Mouse (Mus musculus) embryo, embryonic 9.5 days (tissue): ENCODE data around the gene Accsl.

ENCODE experiments used
- DNase-seq: peaks from one replicate; pipeline ENCODE4 v3.0.0-alpha.2; 2017; ENCODE audit errors: extremely low spot score

Accsl gene

DNA sequence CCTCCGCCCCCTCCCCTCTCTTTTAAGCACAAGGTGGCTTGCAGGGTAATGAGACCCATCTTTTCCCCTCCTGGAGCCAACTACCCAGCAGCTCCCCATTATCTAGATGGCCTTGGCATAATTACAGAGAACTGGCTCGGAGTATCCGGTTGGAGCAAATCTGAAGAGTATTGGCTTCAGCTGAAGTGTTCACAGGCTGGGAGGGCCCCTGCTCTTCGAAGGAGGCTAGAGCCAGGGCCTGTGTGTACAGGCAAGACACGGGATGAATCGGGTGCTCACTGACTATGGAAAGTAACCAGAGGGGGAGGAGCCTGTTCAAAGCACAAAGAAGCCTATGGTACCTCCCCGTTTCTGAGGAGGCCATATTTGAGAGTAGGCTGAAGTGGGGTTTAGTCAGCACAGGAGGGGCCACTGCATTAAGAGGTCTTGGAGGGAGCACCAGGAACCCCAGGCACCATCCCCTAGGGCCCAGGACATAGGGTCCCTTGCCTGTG is at the start of gene Accsl:
Gene Accsl (minus strand): TSS at position 51 of the 494 bp plus-strand sequence.
- no peak for DNase-seq

DNA sequence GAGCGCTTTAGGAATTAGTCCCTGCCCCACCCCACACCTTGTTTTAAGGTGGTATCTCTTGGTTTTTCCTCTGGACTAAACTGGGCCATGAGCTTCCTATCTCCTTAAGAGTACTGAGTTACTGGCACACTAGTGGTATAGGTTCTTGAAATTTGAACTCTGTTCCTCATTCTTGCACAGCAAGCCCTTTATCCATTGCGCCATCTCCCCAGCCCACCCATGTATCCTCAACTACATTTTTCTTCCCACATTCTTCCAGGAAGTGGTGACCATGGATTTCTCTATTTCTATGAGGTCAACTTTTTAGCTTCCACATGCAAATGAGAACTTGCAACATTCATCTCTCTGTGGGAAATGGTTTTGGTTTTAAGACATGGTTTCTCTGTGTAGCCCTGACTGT is 44.6 kb upstream of the Accsl start:
- no peak for DNase-seq

DNA sequence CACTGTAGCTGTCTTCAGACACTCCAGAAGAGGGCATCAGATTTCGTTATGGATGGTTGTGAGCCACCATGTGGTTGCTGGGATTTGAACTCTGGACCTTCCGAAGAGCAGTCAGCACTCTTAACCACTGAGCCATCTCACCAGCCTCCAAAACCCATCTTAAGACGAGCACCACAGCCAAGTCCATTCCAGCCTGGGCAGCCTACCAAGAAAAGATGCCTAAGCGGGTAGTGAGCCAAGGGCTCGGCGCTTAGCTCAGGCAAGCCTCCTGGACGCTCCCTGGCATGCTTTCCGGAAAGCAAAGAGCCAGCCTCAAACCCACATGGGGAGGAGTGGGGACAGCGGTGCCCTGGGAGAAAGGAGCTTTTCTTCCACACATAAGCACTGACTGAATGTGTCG is 43.0 kb upstream of the Accsl start:
- DNase-seq, result no peak

DNA sequence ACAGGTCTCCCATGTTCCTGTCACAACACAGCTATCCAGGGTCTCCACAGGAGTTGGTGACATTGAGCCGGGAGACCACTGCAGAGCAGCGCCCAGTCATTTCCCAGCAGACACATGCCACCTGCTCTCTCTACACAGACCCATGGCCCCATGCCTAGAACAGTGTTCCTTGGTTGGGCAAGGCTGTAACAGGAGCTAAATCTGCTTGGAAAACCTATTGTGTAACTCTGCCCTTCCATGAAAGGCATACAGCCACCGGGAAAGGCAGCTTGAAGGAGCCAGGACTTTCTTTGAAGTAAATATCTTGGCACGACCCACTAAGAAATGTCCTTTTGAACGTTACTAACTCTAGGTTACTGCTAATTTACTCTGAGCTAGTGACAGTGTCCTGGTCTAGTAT is 40.8 kb upstream of the Accsl start:
- no peak for DNase-seq

DNA sequence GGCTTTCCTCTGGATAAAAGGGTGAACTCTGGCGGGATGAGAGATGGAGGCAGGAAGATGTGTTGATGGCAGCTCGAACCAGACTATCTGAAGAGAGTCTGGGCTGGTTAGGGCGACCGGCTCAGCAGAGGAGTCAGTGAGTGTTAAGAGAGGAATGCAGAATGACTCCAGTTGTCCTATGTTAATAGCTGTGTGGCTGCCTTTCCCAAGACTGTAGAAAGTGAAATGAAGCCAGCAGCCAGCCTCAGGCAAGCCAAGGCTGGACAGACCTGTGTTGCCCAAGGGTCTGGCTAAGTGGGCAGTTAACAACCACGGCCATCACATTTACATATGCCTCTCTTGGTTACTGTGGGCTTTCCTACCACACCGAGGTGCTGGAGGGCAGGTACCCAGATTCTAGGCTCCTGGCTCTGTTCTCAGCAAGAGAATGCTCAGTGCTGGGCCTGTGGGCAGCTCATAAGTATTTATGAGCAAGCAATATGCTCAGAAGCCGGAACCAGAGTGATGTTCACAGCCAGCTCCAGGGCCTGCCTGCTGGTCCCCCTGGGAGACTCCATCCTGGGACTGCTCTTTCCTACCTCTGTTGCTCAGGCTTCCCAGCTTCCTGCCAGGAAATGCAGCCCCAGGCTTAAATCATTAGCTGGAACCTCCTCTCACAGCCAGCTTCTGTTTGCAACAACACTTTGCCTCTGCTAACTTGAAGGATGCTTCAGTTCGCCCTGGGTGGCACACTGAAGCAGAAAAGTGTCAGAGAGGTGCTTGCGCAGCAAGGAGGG is 38.8 kb upstream of the Accsl start:
- DNase-seq, result no peak

DNA sequence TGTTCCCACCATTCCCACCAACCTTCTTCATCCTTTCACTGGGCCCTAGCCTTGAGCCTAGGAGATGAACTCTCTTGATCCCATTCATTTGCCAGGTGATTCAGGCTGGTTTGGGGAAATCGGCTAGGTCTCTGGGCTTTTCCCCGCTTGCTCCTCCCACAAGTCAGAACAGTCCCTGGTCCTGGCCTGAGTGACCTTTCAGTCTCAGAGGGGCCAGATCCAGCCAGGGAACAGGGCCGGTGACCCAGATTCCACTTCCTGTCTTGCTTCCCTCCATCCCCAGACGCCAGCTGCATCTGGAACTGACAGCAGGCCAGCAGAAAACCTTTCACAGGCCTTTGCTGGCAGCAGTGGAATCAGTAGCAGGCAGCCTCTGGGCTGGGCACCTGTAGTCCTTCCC is 37.4 kb upstream of the Accsl start:
- no peak for DNase-seq

DNA sequence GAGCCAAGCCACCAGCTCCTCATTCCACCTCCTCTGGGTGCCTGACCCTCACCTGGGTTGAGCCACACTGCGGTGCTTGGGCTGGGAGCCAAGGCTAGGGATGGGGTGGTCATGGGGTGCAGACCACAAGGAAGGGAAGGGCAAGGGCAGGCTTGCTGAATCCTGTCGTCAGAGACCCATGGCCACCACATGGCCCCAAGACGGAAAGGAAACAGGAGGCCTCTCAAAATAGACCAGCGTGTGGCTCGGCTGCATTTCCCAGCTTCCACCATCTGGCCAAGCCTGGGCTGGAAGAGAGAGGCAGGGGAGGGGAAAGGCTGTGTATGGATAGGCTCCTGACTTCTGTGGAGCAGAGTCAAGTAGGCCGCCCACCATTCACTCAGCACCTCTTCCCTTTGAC is 34.5 kb upstream of the Accsl start:
- no peak for DNase-seq

DNA sequence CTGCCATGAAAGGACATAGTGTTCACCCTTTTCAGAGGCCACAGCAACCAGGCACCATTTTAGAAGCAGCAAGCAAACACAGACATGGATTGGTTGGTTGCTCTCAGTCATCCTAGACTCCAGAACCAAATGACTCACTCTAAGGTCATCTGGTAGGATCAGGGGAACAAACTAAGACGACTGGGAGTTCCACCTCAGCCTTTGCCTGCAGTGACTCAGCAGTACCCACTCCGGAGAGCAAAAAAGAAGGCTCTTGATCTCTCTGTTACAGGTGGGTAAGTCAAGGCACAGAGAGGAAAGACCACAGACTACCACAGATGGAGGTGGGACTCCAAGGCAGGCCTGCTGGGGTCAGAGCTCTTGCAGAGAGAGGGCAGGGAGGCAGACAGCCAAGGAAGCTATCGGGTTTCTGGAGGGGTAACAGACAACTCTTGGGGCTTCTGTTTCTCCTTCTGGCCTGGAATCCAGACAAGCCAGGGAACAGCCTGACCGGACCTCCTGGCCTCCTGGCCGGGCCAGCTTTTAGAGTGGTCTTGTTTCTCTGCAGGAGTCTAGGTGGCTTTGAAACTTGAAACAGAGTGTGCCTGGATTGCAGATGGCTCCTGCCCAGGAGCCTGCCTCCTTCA is 33.8 kb upstream of the Accsl start:
- DNase-seq, result no peak

DNA sequence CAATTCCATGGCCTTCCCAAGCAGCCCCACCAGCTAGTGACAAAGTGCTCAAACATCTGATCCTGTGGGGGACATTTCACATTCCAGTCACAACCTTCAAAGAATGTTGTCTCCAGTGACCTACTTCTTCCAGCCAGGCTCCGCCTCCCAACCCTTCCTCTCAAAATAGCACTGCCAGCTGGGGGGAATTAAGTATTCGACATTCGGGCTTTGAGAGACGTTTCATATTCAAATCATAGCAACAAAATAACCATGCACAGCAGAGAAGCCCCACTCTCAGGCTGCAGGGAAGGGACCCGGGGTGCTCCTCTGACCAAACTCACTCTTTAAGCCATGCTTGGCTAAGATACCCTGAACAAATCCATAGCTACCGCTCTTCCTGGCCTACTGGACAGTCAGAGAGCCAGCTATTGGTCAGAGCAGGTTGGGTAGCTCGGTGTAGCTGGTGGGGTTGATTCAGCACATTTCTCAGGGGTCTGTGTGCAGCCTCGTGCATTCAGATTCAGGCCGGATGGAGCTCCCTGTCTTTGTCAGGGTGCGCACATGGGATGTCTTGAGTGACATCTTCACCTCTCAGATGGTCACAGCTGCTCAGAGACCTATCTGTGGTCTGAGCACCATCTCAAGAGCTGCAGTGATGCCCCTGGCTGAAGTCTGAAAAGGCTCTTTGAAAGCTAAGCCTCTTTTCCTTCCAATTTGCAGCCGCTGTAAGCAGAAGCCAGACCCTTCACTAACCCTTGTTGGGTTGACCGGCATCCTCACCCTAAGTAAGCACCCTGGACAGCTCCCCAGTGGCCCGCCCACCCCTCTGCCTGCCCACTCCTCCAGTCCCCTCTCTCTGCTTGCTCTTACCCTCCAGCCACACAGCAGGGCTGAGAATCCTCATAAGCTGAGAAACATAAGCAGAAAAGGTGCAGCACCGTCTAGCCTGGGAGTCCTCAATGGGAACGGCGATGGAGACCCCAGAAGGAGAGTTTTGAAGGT is 30.7 kb upstream of the Accsl start:
- DNase-seq, result peak; percentile 74

DNA sequence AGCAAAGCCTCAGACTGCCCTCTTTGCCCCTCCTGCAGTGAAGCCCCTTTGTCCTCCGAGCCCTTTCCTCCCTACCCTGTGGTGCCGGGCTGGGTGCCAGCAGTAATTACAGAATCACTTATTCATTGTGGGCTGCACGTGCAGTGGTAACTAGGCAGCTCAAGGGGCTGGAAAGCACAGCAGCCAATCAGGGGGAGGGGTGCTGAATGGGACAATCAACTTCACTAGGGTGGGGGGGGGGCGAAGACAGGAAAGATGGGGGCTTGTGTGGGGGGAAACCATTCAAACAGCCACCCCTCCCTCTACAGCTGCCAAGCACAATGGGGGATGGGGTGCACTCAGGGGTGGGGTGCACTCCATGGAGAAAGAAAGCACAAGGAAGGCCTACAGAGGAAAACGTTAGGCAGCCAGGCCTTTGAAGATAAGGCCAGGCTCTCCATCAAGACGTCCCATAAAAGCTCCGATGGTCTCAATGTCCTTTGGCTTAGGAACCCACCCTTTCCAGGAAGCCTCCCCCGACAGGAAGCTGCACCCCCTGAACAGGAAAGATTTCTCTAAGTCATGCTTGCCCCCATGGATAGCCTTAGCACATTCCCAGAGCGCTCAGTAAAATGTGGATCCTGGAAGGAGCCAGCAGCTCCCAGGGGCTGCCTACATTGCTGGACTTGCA is 22.8 kb upstream of the Accsl start:
- DNase-seq, result peak; percentile 27

DNA sequence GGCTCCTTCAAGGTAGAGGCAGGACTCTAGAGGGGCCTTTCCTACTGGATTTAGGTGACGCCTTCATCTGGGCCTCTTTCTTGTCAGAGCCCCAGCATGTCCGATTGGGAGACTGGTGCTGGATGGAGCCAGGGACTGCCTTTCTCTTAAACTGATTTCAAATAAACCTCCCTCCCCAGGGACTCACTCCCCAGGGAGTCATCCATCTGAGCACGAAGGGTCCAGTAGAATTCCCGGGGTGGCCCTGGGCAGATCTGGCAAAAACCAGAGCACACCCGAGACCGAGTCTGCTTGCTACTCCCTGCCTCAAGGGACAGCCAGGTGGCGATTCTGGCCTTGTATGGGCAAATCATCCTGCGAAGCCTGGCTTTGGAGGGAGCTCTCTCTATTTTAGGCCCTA is 21.2 kb upstream of the Accsl start:
- no peak for DNase-seq

DNA sequence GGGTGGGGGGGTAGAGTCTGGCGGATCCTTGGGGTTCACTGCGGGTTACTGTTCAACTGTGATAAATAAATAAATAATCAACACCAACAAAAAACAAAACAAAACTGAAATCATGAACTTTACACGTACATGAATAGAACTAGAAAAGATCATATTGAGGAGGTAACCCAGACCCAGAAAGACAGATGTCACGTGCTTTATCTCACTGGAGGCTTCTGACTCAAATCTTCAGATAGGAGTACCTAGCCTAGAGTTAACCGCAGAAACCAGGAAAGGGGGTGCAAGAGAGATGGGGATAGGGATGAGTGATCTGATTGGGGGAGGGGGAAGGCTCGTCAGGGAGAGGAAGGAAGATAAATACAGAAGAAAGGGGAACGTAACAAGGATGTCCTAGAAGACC is 20.1 kb upstream of the Accsl start:
- DNase-seq, result no peak

DNA sequence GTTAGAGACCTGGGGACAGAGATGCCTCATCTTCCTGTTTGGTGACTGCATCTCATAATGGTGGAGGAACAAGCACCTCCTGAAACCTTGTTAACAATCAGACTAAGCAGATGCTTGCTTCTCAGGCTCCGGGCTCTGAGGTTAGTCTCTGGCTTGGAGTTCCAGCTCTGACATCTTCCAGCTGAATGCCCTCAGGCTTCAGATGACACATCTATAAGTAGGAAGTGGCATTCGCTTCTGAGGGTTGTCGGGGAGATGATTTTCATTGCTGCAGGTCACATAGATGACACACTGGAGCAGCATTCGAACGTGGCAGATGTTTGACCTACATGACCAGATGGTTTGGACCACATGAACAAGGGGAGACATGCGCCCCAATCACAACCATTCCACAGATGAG is 19.4 kb upstream of the Accsl start:
- DNase-seq, result no peak

DNA sequence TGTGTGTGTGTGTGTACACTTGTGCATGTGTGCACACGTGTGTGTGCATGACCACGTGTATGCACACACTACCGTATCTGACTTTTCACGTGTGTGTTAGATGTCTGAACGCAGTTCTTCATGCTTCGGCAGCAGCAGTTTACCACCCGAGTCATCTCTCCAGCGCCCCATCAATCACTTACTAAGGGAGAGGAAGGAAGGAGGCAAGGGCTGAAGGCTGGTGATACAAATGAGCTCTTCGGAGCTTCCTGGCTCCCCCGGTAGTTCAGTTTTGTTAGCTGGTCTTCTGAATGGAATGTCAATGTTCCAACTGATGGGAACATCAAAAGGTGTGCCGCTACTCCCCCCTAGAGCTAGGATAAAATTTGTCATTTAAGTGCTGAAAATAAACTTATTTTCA is 18.3 kb upstream of the Accsl start:
- DNase-seq, result no peak

DNA sequence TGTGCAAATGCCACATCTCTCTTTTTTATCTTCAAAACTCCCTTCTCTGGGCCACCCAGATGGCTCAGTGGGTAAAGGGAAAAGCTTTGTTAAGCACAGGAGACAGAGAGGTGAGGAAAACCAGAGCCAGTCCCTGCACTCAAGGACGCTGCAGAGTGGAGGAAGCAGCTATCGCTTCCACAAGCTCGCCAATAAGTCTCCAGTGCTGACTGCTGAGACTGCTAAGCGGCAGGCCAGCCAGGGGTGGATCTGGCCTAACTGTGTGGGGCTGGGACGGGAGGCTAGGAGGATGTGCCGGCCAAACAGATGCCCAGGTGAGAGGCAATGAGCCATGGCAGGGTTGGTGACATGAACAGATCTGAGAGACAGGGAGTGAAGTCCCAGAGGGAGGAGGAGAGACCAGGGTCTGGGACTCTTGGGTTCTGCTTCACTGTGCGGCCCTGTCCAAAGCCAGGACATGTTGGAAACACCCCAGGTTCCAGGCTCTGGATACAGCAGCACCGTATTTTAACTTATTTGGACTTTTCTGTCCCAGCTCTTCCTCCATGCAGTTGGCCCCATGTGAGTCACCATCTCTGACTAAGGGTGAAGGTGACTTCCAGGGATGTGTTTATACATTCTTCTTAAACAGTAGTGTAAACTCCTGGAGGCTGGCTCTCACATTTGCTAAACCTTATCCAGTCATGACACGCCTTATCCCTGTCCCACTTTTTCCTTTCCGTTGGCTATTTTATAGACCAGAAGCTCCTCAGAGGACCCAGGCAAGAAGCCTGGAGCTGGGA is 17.2 kb upstream of the Accsl start:
- no peak for DNase-seq

DNA sequence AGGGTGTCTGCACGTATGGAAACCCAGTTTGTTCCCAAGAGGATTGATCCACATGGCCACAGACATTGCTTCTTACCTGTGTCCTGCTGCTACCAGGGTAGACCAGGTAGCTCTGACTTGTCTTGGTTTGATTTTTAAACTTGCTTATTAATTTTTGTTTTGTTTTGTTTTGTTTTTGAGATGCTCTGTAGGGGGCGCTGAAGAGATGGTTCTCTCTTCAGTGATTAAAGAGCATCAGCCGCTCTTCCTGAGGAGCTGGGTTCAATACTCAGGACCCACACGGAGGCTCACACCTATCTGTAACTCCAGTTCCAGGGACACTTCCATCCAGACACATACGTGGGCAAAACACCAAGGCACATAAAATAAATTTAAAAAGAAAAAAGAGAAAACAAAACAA is 14.1 kb upstream of the Accsl start:
- no peak for DNase-seq

DNA sequence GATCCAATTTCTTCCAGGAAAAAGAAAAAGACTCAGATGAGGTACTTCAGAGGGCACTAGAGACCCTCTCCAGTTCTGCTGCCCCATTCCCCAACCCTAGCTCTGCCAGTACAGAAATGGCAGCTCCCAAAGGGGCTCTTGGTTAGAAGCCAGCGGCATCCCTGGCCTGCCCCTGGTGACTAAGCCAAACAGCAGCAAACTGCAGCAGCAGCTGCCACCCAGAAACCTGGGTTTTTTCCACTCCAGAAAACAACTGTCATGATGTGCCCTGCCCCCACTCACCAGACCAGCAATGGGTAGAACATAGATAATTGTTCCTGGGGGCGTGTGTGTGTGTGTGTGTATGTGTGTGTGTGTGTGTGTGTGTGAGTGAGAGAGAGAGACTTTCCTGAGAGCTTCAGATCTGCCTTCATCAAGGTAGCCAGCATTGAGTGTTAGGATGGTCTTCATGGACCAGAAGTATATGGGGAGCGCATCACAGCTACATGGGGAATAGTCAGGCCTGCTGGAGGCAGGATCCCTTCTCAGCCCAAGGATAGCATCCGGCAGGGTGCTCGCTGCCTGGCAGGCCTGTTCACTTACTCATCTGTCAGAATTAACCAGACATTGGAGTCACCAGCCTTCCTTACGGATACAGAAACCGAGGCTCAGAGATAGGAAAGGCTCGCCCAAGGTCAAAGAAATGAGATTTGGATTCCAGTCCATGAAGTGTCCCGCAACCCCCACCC is 12.8 kb upstream of the Accsl start:
- no peak for DNase-seq

DNA sequence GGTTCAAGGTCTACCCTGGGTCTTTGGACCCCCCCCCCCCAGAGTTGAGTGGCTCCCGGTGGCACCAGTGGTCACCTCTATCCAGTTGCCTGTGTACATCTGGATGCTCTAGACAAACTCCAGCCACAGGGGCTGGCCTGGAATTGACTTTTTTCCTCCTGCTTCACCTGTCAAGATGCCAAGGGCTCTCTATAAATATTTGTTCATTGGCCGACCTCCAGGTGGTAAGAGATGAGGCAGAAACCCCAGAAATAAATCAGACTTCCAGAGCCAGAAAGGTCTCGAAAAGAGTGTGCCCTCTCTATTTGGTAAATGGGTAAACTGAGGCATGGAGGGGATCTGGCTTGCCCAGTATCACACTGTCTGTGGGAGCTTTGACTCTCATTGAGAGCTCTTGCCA is 12.0 kb upstream of the Accsl start:
- DNase-seq, result no peak

DNA sequence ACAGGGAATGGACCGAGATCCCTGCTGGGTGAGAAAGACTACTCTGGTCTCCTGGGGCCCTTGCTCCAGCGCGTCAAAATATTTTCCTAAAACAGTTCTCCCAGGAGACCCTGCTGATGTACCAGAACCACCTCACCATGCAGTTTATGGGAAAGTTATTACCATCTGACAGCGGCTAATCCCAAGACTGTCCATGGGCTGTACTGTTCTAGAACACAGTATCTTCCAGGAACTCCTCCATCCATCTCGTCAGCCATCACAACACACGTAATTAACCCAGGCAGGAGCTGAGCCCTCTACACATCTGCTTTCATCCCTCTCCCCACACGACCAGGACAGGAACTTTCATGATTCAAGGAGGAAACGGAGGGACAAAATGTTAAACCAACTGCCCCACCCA is 11.5 kb upstream of the Accsl start:
- no peak for DNase-seq

DNA sequence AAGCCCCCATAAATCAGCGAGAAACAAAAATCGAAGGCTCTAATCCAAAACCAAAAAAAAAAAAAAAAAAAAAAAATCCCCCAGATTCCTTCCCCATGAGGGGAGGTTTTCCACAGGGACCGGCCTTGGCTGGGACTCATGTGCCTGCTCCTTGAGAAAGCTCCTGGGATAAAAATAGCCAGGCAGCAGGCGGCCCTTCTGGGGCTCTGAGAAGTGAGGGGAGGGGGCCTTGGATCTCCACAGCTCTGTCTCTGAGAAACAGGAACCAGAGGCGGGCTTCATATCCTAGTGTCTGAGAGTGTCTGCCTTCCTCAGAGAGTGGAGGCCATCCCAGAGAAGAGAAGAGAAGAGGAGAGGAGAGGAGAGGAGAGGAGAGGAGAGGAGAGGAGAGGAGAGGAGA is 8.0 kb upstream of the Accsl start:
- no peak for DNase-seq
